Comparison of ENCODE assay signal across 27 mouse cellular contexts in the genomic region with DNA sequence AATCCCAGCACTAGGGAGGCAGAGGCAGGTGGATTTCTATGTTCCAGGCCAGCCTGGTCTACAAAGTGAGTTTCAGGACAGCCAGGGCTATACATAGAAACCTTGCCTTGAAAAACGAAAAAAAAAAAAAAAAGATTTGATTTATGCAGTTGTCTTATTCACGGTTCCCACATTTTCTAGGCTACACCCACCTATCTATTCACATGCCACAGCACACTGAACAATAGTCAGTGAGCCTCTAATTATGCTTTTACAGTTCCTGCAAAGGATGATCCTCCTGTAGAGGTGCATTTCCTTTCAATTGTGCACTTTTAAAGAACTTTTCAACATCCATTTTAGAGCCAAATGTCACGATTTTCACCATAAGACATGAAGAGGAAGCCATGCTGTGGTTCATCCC.
"Had no signal": no experiment of that assay in that cellular context is flagged by ENCODE, and none has a peak within 500 bp of the region (broad histone marks: within the 10 kb centered on the region; RNA-seq: fewer than 3 reads in every experiment).

No protein-coding gene starts in this region.

- H3K9me3 ChIP-seq: heart, embryonic 13.5 days; heart, embryonic 15.5 days; hindbrain, embryonic 12.5 days; intestine, embryonic 15.5 days; limb, embryonic 10.5 days; limb, embryonic 12.5 days; liver, embryonic 15.5 days had no signal

- H3K4me3 ChIP-seq: gastrocnemius, adult 2 months; heart, embryonic 13.5 days; heart, embryonic 15.5 days; hindbrain, embryonic 12.5 days; intestine, embryonic 15.5 days; layer of hippocampus, adult 2 months; limb, embryonic 10.5 days; limb, embryonic 12.5 days; liver, embryonic 13.5 days; liver, embryonic 15.5 days had no signal

- H3K27ac ChIP-seq: gastrocnemius, adult 2 months; heart, embryonic 13.5 days; heart, embryonic 15.5 days; hindbrain, embryonic 12.5 days; hindbrain, embryonic 14.5 days; intestine, embryonic 15.5 days; layer of hippocampus, adult 2 months; limb, embryonic 10.5 days; limb, embryonic 12.5 days; liver, embryonic 13.5 days; liver, embryonic 15.5 days had no signal

- ATAC-seq: hindbrain, embryonic 16.5 days; inflammation-experienced regulatory T-cells, adult 6 months; intestine, embryonic 15.5 days; intestine, postnatal 0 days had no signal

- H3K9ac ChIP-seq: heart, embryonic 13.5 days; heart, embryonic 15.5 days; hindbrain, embryonic 12.5 days; hindbrain, embryonic 14.5 days; intestine, embryonic 15.5 days; limb, embryonic 12.5 days; liver, embryonic 13.5 days; liver, embryonic 15.5 days had no signal

- H3K27me3 ChIP-seq: heart, embryonic 13.5 days; heart, embryonic 15.5 days; hindbrain, embryonic 12.5 days; intestine, embryonic 15.5 days; limb, embryonic 12.5 days; liver, embryonic 13.5 days; liver, embryonic 15.5 days had no signal

- DNase-seq: gastrocnemius, adult 2 months; gastrocnemius, postnatal 10 days; gastrocnemius, postnatal 25 days; heart, adult 18-20 months; heart, postnatal 14 days; heart, postnatal 36 days; kidney, adult 18-20 months; kidney, adult 8-10 months; kidney, postnatal 10 days; kidney, postnatal 25 days; kidney, postnatal 4 days; liver; liver, embryonic 13.5 days had no signal

- H3K4me1 ChIP-seq: heart, embryonic 13.5 days; heart, embryonic 15.5 days; hindbrain, embryonic 12.5 days; intestine, embryonic 15.5 days; limb, embryonic 10.5 days; limb, embryonic 12.5 days; liver, embryonic 13.5 days; liver, embryonic 15.5 days had no signal

- H3K4me2 ChIP-seq: heart, embryonic 11.5 days; heart, embryonic 13.5 days; heart, embryonic 15.5 days; hindbrain, embryonic 12.5 days; hindbrain, embryonic 14.5 days; intestine, embryonic 15.5 days; limb, embryonic 12.5 days; liver, embryonic 11.5 days; liver, embryonic 13.5 days; liver, embryonic 15.5 days had no signal

- H3K36me3 ChIP-seq: heart, embryonic 13.5 days; heart, embryonic 15.5 days; hindbrain, embryonic 12.5 days; intestine, embryonic 15.5 days; limb, embryonic 10.5 days; limb, embryonic 12.5 days; liver, embryonic 13.5 days; liver, embryonic 15.5 days had no signal
